Comparison of ENCODE assay signal across 22 mouse cellular contexts in genomic region chr10:4923616-4924015, GRCm38 (mm10).
DNase-seq lines count a peak whose midpoint lies in the region; ATAC-seq and TF ChIP-seq lines count a peak whose summit lies in the region.
"Had no signal": no experiment of that assay in that cellular context is flagged by ENCODE, and none has a peak within 500 bp of the region (broad histone marks: within the 10 kb centered on the region; RNA-seq: fewer than 3 reads in every experiment).

No protein-coding gene starts in this region.

- H3K4me3 ChIP-seq in layer of hippocampus, adult 2 months, result no peak overlapping the region
- H3K4me3 ChIP-seq: embryonic facial prominence, embryonic 13.5 days; embryonic facial prominence, embryonic 15.5 days; erythroblast, embryonic 14.5 days; forebrain, embryonic 10.5 days; forebrain, embryonic 12.5 days had no signal

- intact Hi-C loops in left cerebral cortex, postnatal 36 days (cut with DNase I), result no loop called here
- intact Hi-C loops in left cerebral cortex, postnatal 10 days (cut with DNase I), result no loop called here

- no peak for DNase-seq in layer of hippocampus, adult 2 months (ENCODE audit: low spot score in 2 of 2)
- no peak for DNase-seq in layer of hippocampus, adult 9-10 months (ENCODE audit: low spot score)
- peak; percentile 6 for DNase-seq in brain, adult 2 months (ENCODE audit: low read depth, low spot score)
- no peak for DNase-seq in left cerebral cortex, postnatal 36 days (ENCODE audit: low spot score in 2 of 2)
- no peak for DNase-seq in left cerebral cortex, postnatal 10 days (ENCODE audit: extremely low spot score in 1 of 2, low spot score in 2 of 2)
- DNase-seq: adrenal gland, adult 2 months; adrenal gland, postnatal 10 days; adrenal gland, postnatal 25 days; cerebellum, adult 11-12 months; cerebellum, adult 2 months; cerebellum, adult 9-10 months; cerebellum, postnatal 25 days; embryo, embryonic 11 days had no signal

- H3K27ac ChIP-seq in layer of hippocampus, adult 2 months, result peak overlapping the region; percentile 83
- H3K27ac ChIP-seq: embryonic facial prominence, embryonic 13.5 days; embryonic facial prominence, embryonic 15.5 days; forebrain, embryonic 10.5 days; forebrain, embryonic 12.5 days had no signal

- ATAC-seq in granulocyte monocyte progenitor cell, adult 5-6 weeks (replicated peaks; ENCODE audit: poor library complexity, severe bottlenecking), result peak; percentile 56
- no peak for ATAC-seq in monocyte, adult 5-6 weeks (replicated peaks; ENCODE audit: insufficient number of reproducible peaks, low FRiP score, low TSS enrichment, poor library complexity, severe bottlenecking)
- ATAC-seq: forebrain, embryonic 14.5 days; Patski had no signal

- TF ChIP-seq CTCF in layer of hippocampus, adult 2 months (conservative IDR thresholded peaks at IDR 0.05), result no peak
